Mouse (Mus musculus): ENCODE results near the gene Naa25.
A peak's percentile ranks its signal among the peaks of the same experiment; 100 is the strongest.

Gene Naa25

DNA sequence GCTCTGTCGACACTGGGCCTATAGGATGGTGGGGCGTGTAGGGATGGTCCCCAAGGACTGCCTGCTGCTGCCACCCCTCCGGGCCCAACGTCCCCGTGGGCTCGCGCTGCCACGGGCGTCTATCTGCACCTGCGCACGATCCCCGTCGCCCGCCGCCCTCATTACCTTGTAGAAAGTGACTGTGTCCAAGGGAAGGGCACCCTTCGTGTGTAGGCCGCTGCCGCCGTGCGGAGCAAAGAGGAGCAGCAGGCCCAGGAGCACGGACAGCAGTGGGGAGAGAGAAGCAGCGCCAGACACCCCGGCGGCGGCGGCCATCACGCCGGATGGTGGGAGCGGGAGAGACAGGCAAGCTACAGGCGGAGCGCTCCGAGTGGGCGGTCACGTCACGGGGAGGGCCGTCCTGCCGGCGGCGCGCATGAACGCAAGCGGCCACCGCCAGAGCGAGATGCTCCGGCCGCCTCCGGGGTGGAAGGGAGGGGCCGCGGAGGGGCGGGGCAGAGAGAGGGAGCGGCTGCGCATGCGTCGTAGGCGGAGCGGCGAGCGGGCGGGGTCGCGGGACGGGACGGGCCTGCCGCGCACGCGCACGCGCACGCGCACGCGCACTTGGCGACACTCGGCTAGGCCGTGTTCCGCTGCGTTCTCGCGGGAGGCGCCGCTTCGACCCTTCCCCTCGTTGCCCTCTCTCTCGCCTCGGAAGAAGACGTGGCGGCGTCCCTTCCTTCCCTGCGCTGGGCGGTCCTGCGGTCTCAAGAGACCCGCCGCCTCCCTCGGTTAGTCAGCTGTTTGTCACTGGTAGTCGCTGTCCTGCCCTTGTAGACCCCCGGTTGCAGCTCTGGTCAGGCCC lies 54.5 kb downstream of the Naa25 start, which contains the start of gene Erp29:
TSS of gene Erp29 (minus strand) at position 481 of the 844 bp plus-strand sequence.
- DNase-seq (ENCODE audit: low spot score in 2 of 2) = peak; percentile 98 to 99

DNA sequence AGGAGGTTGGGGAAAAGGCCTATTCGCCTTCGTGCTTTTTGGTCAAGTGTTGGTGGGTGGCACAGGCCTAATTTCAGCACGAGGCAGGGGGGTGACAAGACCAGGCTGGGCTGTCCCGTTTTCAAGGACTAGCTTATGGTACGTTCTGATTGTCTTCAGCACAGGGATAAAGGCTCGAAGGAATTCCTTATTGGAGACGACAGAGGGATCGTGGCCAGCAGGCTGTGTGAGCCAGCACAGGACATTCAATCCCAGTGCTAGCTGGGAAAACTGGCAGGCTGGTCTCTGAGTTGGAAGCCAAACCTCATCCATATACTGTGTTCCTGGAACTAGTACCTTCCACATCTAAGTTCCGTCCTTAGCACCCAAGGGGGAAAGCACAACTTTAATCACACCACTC lies 55.2 kb downstream of the Naa25 start:
- no peak for DNase-seq (ENCODE audit: low spot score in 2 of 2)

DNA sequence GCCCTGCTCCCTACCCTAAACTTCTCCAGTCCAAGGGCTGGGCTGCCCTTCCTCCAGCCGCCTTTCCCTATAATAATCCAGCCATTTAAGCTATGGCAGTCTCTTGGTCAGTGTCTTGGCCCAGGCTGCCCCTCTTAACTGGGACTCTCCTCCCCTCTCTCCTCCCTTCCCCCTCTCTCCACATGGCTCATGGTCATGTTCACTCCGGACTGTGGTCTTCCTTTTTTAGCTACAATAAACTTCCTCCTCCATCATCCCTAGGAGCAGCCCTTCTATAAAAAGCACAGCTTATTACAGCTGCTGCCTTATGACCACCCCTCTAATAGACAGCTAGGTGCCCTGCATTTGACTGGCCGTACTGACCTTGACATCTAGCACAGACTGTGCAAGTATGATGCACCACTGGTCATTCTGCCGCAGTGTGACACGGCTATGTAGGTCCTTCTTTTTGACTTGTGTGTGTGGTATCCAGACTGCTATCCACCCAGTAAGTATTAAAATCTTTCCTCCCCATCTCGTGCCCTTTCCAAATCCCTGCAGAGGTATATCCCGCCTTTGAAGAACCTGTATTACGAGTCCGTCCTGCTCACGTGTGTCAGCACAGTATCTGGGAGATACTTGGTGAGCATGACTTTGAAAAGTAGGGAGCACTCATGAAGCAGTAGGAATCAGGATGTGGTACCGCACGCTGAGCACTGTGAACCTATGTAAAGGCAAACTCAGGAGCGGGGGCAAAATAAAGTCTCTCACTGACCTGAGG lies 56.2 kb downstream of the Naa25 start:
- DNase-seq (ENCODE audit: low spot score in 2 of 2) = no peak

DNA sequence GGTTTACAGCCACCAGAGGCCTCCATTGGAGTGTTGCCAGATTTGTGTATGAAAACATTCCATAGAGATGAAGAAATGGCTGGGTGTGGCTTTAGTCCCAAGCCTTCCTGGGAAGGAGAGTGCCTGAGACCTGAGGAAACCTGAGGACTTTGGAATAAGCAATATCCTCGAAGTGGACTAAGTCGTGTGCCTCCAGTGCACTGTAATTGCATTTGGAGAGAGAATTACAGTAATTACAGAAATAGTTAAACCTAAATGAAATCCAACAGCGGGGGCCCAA lies 56.7 kb downstream of the Naa25 start:
- DNase-seq (ENCODE audit: low spot score in 2 of 2) = no peak

DNA sequence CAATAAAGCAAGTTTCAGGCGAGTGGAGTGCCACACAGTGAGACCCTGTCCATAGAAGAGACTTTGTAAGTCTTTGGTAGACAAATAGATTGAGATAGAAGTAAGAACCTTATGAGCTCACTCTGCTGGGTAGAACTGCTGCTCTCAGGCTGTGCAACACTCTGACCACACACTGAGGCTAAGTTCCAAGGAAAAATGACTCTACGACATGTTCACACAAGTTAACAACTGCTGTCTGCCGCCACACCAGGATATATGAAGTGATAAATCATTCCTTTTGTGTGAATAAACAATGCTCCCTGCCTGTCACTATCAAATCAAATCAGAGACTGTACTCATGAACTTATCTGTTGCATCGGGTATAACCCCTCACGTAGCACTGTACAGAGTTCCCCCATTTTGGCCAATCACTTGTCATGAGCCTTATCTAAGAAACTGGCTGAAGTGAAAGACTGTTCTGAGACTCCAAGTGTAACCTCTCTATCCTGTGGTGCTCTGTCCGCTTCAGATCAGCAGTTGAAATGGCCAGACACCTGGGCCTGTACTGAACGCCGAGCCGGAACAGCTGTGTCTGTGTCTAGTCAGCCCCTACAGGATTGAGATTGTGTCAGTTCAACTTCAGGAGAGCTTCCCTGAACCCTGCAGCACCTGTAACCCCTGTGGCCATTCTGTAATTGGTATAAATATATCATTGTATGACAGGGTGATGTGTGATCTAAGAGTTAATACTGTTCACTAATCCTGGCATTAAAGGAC lies 58.0 kb downstream of the Naa25 start:
- no peak for DNase-seq (ENCODE audit: low spot score in 2 of 2)

DNA sequence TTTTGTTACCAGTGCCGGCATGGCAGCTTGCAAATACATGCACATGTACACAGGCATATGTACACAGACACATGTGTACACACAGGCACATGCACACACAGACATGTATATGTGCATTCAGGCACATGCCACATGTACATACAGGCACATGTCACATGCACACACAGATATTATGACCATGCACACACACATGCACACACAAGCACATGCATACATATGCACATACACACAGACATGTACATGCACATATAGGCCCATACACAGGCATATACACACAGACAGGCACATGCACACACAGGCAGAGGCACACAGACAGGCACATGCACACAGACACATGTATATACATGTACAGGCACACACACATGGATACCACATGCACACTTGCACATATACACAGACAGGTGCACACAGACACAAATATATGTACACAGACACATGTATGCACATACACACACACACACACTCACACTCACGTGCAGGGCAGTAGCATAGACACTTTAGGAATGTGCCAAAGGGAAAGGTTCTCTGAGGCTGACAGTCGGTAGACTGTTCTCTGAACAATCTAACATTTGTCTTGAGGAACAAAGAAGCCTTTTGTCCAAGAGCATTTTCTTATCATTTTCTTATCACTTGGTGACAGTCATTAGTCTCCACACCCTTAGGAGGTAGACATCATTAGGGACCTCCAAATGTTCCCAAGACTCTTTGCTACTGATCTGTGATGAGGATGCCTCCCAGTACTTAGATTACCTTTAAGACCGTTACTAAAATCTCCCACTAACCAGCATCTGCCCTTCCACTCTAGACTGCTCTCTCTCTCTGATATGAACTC lies 63.8 kb downstream of the Naa25 start:
- DNase-seq (ENCODE audit: low spot score in 2 of 2) = no peak

DNA sequence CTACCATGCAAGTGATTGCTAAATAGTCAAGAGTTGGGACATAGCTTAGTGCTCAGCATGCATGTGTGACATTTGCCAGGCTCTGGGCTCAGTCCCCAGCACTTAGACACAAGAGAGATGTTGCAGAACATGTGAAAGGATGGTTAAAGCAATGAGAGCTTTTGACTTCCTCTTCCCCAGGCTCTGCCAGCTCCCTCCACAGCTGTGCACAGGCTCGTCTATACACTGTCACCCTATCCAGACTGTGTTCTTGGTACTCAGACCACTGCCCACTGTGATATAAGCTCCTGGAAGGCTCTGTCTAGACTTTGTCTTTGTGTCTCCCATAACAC lies 64.4 kb downstream of the Naa25 start:
- no peak for DNase-seq (ENCODE audit: low spot score in 2 of 2)

DNA sequence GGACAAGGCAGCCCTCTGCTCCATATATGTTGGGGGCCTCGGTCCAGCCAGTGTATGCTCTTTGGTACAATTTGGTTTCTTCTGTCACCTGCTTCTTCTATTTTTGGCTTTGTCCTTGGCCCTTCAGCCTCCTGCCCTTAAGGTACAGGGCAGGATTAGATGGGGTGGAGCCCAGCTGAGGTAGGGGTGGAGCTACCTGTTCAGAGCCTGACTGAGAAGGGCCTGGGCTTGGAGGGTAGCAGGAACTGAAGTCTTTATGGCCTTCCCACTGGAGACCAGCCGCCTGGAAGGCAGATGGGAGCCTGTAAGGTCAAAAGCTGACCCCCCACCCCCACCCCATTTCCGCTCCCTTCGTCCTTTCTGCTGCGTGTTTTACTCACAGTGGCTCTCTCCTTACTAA lies 65.2 kb downstream of the Naa25 start:
- DNase-seq (ENCODE audit: low spot score in 2 of 2) = no peak

DNA sequence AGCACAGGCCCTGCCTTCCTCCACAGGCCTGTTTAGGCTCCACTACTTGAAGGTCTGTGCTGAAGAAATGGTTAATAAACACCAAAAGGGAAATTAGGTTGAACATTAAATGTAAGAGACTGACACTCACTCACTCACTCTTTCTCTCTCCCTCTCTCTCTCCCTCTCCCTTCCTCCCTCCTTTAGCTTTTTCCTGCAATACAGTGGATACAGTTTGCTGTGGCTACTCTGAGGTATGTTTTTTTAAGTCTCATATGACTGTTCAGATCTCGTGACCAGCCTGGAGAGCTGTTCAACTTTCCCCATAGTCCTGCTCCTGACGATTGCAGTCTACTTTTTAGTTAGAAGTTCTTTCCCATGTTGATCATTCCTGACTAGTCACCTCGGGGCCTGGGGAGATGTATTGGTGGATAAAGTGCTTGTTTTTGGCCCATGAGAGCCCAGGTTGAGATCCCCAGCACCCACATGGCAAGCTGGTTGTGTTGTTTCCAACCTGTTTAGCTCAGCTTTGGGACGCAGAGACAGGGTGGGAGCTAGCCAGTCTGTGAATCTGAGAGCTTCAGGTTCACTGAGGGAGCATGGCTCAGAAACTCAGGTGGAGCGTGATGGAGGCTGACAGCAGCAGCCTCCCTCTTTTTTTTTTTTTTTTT lies 66.0 kb downstream of the Naa25 start:
- no peak for DNase-seq (ENCODE audit: low spot score in 2 of 2)

DNA sequence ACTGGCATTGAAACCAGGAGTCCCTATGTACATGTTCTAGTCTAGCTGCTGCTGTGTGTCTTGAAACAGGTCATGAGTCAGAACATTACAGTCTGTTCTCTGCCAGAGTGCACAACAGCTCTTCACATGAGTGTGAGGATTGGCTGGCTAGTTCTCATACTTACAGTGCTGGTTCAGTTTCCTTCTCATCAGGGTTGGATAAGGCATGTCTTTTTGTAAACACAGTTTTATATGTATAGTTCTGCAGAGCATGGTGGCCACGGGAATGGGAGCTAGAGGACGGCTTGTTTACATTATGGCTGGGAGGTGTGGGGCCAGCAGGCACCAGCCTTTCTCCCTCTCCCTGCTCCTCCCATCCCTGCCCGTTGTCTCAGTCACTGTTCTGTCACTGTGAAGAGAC lies 71.8 kb downstream of the Naa25 start:
- no peak for DNase-seq (ENCODE audit: low spot score in 2 of 2)

DNA sequence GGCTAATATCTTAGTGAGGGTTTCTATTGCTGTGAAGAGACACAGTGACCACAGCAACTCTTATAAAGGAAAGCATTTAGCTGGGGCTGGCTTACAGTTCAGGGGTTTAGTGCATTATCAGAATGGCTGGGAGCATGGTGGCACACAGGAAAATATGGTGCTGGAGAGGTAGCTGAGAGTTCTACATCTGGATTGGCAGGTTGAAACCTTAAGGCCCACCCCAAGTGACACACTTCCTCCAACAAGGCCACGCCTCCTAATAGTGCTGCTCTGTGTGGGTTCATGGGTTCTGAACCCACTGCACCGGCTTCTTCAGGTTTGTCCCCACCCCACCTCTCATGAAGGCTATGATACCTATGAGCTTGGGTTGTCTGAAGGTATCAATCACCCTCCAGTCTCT lies 74.7 kb downstream of the Naa25 start:
- DNase-seq (ENCODE audit: low spot score in 2 of 2) = no peak

DNA sequence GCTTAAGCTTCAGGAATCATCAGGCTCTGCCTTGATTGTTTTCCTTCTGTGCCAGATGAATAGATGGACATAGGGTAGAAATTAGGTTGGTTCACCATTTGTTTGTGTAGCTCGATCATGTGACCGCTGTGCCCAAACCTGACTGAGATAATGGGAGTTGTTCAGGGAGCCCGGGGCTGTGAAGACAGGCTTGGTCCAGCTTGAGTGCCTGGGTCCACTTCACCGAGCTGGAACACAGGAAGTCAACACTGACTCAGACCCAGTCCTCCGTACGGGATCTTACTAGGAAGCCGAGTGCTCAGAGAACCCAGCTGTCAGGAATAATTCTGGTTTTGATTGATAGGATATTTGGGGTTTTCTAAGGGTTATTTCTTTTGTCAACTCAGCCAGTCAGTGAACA lies 76.9 kb downstream of the Naa25 start:
- DNase-seq (ENCODE audit: low spot score in 2 of 2) = no peak

DNA sequence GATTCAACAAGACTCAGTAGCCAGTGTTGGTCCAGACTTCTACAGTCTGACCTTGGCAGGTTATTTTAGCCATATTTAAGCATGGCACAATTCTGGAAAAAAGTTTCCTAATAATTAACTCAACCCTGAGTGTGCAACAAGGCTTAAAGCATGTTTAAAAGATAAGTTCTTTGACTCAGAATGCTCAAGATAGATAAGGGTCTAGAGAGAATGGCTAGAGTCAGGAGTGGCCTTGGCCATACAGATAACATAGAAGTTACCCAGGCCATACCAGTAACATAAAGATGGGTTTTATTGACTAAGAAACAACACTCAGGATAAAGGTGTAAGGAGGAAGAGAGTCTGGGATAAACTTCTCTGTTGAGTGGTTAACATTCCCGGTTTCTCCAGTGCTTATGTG lies 78.3 kb downstream of the Naa25 start:
- no peak for DNase-seq (ENCODE audit: low spot score in 2 of 2)

DNA sequence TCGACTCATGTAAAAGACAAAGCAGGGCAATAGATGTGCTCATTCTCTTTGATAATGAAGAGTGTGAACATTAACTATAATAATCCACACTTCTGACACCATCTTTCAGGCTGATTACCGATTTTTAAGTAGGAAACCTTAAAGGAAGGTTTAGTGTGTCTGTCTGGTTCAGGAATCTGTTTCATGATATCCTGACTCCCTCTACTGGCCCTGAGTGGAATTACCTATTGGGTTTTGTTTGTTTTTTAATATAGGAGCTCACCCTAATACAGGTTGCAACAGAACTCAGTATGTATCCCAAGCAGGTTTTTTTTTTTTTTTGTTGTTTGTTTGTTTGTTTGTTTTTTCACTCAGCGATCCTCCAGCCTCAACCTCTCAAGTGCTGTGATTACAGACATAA lies 79.9 kb downstream of the Naa25 start:
- peak; percentile 51 to 72 for DNase-seq (ENCODE audit: low spot score in 2 of 2)

DNA sequence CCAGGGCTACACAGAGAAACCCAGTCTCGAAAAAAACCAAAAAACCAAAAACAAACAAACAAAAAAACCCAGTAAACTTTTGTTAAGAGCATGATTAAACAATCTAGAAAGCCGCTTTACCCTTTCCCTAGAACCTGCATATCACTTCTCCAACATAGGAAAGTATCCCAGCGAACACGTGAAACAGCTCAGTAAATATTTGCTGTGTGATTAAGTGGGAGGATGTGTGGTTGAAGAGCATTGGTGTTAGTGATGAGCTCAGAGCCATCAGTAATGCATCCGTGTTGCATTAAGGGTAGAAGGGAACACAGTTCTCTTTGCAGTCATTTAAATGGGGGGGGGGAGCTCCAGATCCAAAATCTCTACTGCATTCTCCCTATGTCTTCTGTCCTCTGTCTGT lies 87.1 kb downstream of the Naa25 start:
- no peak for DNase-seq (ENCODE audit: low spot score in 2 of 2)

DNA sequence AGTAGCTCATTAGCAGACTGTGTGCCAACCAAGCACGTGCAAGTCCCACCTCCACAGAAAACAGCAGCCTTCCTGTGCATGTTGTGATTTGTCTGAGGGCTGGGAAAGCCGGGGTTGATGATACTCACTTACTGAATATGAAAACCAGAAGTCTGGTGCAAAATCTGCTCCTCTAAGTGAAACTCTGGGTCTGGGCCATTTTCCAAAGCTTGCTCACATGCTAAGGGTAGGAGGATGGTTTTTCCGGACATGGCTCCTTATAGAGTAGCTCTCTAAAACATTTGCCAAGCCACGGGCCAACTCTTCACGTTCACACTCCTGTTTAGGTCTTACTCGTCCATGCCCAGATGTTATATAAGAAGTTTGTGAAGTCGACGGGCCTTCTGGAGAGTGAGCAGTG lies 95.6 kb downstream of the Naa25 start:
- no peak for DNase-seq (ENCODE audit: low spot score in 2 of 2)

Data from spleen, postnatal 36 days (tissue).